Mouse (Mus musculus): ENCODE measurements around the gene Dnah8.

- TF ChIP-seq CTCF (IDR thresholded peaks at IDR 0.05; ENCODE audit: borderline replicate concordance, insufficient read depth, low read depth, low read length) (no peak), POLR2A (IDR thresholded peaks at IDR 0.05; ENCODE audit: borderline replicate concordance, insufficient read depth, low read length) (no peak)
Measured at GRCm38 (mm10) chr17:30892730-30893129, 268.6 kb downstream of the Dnah8 start.
